Mouse (Mus musculus): ENCODE data around the gene Sardh. TPM values are rescaled to one million over a fixed set of nuclear protein-coding genes. Genes with fewer than 3 reads are reported as not detected.

The Sardh gene
- total and polyA plus RNA-seq, 3 experiments: 4.7 to 19.1 (median 6.5) TPM

- intact Hi-C loops (cut with DNase I): loop anchor here (1.0 to 10.0 kb wide), 6 partner anchors 109 to 588 kb away; partner anchors contain the start of genes Stkld1 and Surf4
- TF ChIP-seq EP300 (IDR thresholded peaks at IDR 0.05; ENCODE audit: insufficient read depth, low read depth, low read length) (peak; percentile 77), CTCF (IDR thresholded peaks at IDR 0.05) (peak; percentile 86), POLR2A (IDR thresholded peaks at IDR 0.05; ENCODE audit: insufficient read depth, low read depth, low read length) (no peak)
- 16% methylated on average over 3 of the region's 3 CpGs for WGBS
Observed at GRCm38 (mm10) chr2:27235729-27236128, 12.4 kb downstream of the Sardh start.

GRCm38 (mm10) chr2:27232376-27232775 lies 15.8 kb downstream of the Sardh start:
- H3K9ac ChIP-seq (ENCODE audit: low read depth, low read length): no peak overlapping the region
- TF ChIP-seq POLR2A (IDR thresholded peaks at IDR 0.05; ENCODE audit: insufficient read depth, low read depth, low read length) (no peak), EP300 (IDR thresholded peaks at IDR 0.05; ENCODE audit: insufficient read depth, low read depth, low read length) (no peak), CTCF (IDR thresholded peaks at IDR 0.05) (no peak)

More at GRCm38 (mm10) chr2:27235729-27236128, 12.4 kb downstream of the Sardh start:
- Histone ChIP-seq H3K9ac (ENCODE audit: low read depth, low read length) (no peak overlapping the region), H3K27me3 (ENCODE audit: control insufficient read depth, insufficient read depth, low read length) (no peaks in the 10 kb centered on the region), H3K79me2 (replicated peaks; ENCODE audit: control insufficient read depth, insufficient read depth, low read length) (no peaks in the 10 kb centered on the region), H3K36me3 (ENCODE audit: control insufficient read depth, insufficient read depth, low read length) (no peaks in the 10 kb centered on the region), H3K27ac (no peak overlapping the region), H3K4me1 (ENCODE audit: control insufficient read depth, insufficient read depth, low read length) (peaks cover 9% of the 10 kb centered on the region), H3K4me3 (no peak overlapping the region)
- DNase-seq: peak; percentile 65 to 79

GRCm38 (mm10) chr2:27229481-27230105 lies 18.5 kb downstream of the Sardh start:
- intact Hi-C loops (cut with DNase I): loop anchor here (10.0 kb wide), 1 partner anchor 295 kb away; the partner anchor contains the start of genes Stkld1 and Surf4
- H3K79me2 ChIP-seq (replicated peaks; ENCODE audit: control insufficient read depth, insufficient read depth, low read length): no peaks in the 10 kb centered on the region
- H3K4me3 ChIP-seq: no peak overlapping the region
- 57% methylated on average over 2 of the region's 2 CpGs for WGBS
- peaks cover 9% of the 10 kb centered on the region for H3K4me1 ChIP-seq (ENCODE audit: control insufficient read depth, insufficient read depth, low read length)
- no peak for TF ChIP-seq EP300 (IDR thresholded peaks at IDR 0.05; ENCODE audit: insufficient read depth, low read depth, low read length)
- no peak for TF ChIP-seq CTCF (IDR thresholded peaks at IDR 0.05)
- H3K36me3 ChIP-seq (ENCODE audit: control insufficient read depth, insufficient read depth, low read length): no peaks in the 10 kb centered on the region
- no peak overlapping the region for H3K9ac ChIP-seq (ENCODE audit: low read depth, low read length)
- no peak overlapping the region for H3K27ac ChIP-seq
- no peaks in the 10 kb centered on the region for H3K27me3 ChIP-seq (ENCODE audit: control insufficient read depth, insufficient read depth, low read length)
- no peak for DNase-seq

More at GRCm38 (mm10) chr2:27232376-27232775, 15.8 kb downstream of the Sardh start:
- intact Hi-C loops (cut with DNase I): loop anchor here (1.0 to 10.0 kb wide), 2 partner anchors 25 to 298 kb away; partner anchors contain the start of genes Stkld1 and Surf4
- no peak overlapping the region for H3K27ac ChIP-seq
- no peaks in the 10 kb centered on the region for H3K36me3 ChIP-seq (ENCODE audit: control insufficient read depth, insufficient read depth, low read length)
- no peaks in the 10 kb centered on the region for H3K27me3 ChIP-seq (ENCODE audit: control insufficient read depth, insufficient read depth, low read length)
- peak; percentile 55 to 74 for DNase-seq
- peaks cover 9% of the 10 kb centered on the region for H3K4me1 ChIP-seq (ENCODE audit: control insufficient read depth, insufficient read depth, low read length)
- WGBS: 24% methylated on average over 7 of the region's 7 CpGs
- H3K79me2 ChIP-seq (replicated peaks; ENCODE audit: control insufficient read depth, insufficient read depth, low read length): no peaks in the 10 kb centered on the region
- H3K4me3 ChIP-seq: no peak overlapping the region

- intact Hi-C loops (cut with DNase I): no loop called here
- Histone ChIP-seq H3K4me3 (no peak overlapping the region), H3K79me2 (replicated peaks; ENCODE audit: control insufficient read depth, insufficient read depth, low read length) (no peaks in the 10 kb centered on the region), H3K9ac (ENCODE audit: low read depth, low read length) (no peak overlapping the region), H3K27me3 (ENCODE audit: control insufficient read depth, insufficient read depth, low read length) (no peaks in the 10 kb centered on the region), H3K36me3 (ENCODE audit: control insufficient read depth, insufficient read depth, low read length) (no peaks in the 10 kb centered on the region), H3K4me1 (ENCODE audit: control insufficient read depth, insufficient read depth, low read length) (peaks cover 9% of the 10 kb centered on the region), H3K27ac (no peak overlapping the region)
- WGBS: 72% methylated on average over 5 of the region's 5 CpGs
- no peak for DNase-seq
- TF ChIP-seq CTCF (IDR thresholded peaks at IDR 0.05): peak; percentile 61
- no peak for TF ChIP-seq POLR2A (IDR thresholded peaks at IDR 0.05; ENCODE audit: insufficient read depth, low read depth, low read length)
Observed at GRCm38 (mm10) chr2:27228809-27229480, 19.2 kb downstream of the Sardh start.

GRCm38 (mm10) chr2:27226572-27226971 lies 21.6 kb downstream of the Sardh start:
- Histone ChIP-seq H3K36me3 (ENCODE audit: control insufficient read depth, insufficient read depth, low read length) (no peaks in the 10 kb centered on the region), H3K4me1 (ENCODE audit: control insufficient read depth, insufficient read depth, low read length) (peaks cover under 1% of the 10 kb centered on the region; the same call in 1 of the 2 replicates), H3K79me2 (replicated peaks; ENCODE audit: control insufficient read depth, insufficient read depth, low read length) (no peaks in the 10 kb centered on the region), H3K27ac (no peak overlapping the region), H3K9ac (ENCODE audit: low read depth, low read length) (no peak overlapping the region), H3K4me3 (no peak overlapping the region), H3K27me3 (ENCODE audit: control insufficient read depth, insufficient read depth, low read length) (no peaks in the 10 kb centered on the region)
- TF ChIP-seq POLR2A (IDR thresholded peaks at IDR 0.05; ENCODE audit: insufficient read depth, low read depth, low read length): no peak
- no peak for TF ChIP-seq EP300 (IDR thresholded peaks at IDR 0.05; ENCODE audit: insufficient read depth, low read depth, low read length)
- TF ChIP-seq CTCF (IDR thresholded peaks at IDR 0.05): no peak
- WGBS: 88% methylated on average over 7 of the region's 7 CpGs
- no peak for DNase-seq
- intact Hi-C loops (cut with DNase I): no loop called here

- peak in 1 of 2 experiments; percentile 36 for DNase-seq
- no peak for TF ChIP-seq EP300 (IDR thresholded peaks at IDR 0.05; ENCODE audit: insufficient read depth, low read depth, low read length)
- no peak for TF ChIP-seq POLR2A (IDR thresholded peaks at IDR 0.05; ENCODE audit: insufficient read depth, low read depth, low read length)
- no peak for TF ChIP-seq CTCF (IDR thresholded peaks at IDR 0.05)
- H3K9ac ChIP-seq (ENCODE audit: low read depth, low read length): no peak overlapping the region
- no peaks in the 10 kb centered on the region for H3K79me2 ChIP-seq (replicated peaks; ENCODE audit: control insufficient read depth, insufficient read depth, low read length)
- no peaks in the 10 kb centered on the region for H3K27me3 ChIP-seq (ENCODE audit: control insufficient read depth, insufficient read depth, low read length)
- no peak overlapping the region for H3K4me3 ChIP-seq
- no peaks in the 10 kb centered on the region for H3K36me3 ChIP-seq (ENCODE audit: control insufficient read depth, insufficient read depth, low read length)
- intact Hi-C loops (cut with DNase I): no loop called here
- H3K27ac ChIP-seq: no peak overlapping the region
- 59% methylated on average over 7 of the region's 7 CpGs for WGBS
- H3K4me1 ChIP-seq (ENCODE audit: control insufficient read depth, insufficient read depth, low read length): peaks cover 1% of the 10 kb centered on the region; the same call in 1 of the 2 replicates
Observed at GRCm38 (mm10) chr2:27223012-27223421, 25.1 kb downstream of the Sardh start.
